Mouse (Mus musculus): Measurements from ENCODE around the gene Tspan32. TPM values are rescaled to one million over a fixed set of nuclear protein-coding genes. Genes with fewer than 3 reads are reported as not detected.

Tspan32 gene
- polyA plus RNA-seq, 1 experiment from 2014 or later, result 6.0 TPM

DNA sequence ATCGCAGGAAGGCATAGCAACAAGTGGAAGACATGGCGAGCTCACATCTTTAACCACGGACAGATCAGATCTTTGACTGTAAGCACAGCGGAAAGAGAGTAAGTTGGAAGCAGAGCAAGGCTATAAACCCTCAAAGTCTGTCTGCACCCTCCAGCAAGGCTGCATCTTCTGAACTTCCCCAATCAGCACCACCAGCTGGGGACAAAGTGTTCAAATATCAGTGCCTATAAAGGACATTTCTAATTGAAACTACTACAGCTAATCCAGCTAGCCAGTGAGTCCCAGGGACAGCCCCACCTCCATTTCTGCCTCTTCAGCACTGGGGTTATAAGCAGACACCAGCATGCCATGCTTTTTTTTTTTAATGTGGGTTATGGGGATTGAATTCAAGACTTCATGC, 32.5 kb downstream of the Tspan32 start:
- Histone ChIP-seq H3K27ac (ENCODE audit: low read length) (no peak overlapping the region), H3K4me2 (ENCODE audit: low read depth, low read length) (no peak overlapping the region), H3K27me3 (ENCODE audit: control insufficient read depth, insufficient read depth, low read length) (no peaks in the 10 kb centered on the region), H3K36me3 (ENCODE audit: control insufficient read depth, insufficient read depth, low read length) (no peaks in the 10 kb centered on the region), H3K4me1 (ENCODE audit: control insufficient read depth, insufficient read depth, low read length) (peaks cover 12% of the 10 kb centered on the region; the same call in 1 of the 2 replicates), H3K4me3 (replicated peaks; ENCODE audit: low read length) (no peak overlapping the region), H3K9ac (ENCODE audit: low read length) (no peak overlapping the region), H3K9me3 (replicated peaks; ENCODE audit: control insufficient read depth, low read length) (no peaks in the 10 kb centered on the region)
- 91% methylated on average over 4 of the region's 4 CpGs for WGBS
- ATAC-seq (ENCODE audit: insufficient read depth, low FRiP score), result no peak

DNA sequence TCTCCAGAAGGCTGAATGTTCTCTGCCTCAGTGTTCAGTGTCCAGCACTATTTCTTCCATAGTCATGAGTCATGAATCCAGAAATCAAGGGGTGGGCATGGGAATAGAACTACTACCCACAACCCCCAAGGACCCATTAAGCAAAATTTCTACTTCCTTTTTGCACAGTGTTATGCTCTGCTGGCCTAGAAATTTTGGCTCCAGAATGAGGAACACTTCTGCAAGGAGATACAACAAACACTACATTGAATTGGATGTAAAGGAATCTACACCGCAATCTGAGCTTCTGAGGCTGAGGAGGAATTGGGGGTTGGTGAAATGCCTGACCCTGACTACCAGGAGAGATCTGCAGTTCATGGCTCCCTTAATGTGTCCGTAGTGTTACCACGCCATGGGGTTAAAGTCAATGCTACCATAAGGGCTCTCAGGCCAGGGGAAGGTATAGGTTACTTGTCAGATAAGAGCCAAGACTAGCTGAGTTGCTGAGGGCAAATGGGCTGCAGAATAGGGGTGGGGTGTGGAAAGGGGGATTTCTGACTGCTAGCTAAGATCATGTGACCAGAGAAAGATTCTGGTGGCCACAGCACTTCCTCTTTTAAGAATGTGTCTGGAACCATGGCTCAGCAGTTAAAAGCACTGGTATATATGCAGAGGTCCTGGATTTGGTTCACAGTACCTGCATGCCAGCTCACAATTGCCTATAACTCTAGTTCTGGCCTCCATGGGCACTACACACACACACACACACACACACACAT, 33.5 kb downstream of the Tspan32 start:
- Histone ChIP-seq H3K4me2 (ENCODE audit: low read depth, low read length) (no peak overlapping the region), H3K4me3 (replicated peaks; ENCODE audit: low read length) (no peak overlapping the region), H3K27ac (ENCODE audit: low read length) (no peak overlapping the region), H3K27me3 (ENCODE audit: control insufficient read depth, insufficient read depth, low read length) (no peaks in the 10 kb centered on the region), H3K9ac (ENCODE audit: low read length) (no peak overlapping the region), H3K4me1 (ENCODE audit: control insufficient read depth, insufficient read depth, low read length) (peaks cover 17% of the 10 kb centered on the region; the same call in 1 of the 2 replicates), H3K36me3 (ENCODE audit: control insufficient read depth, insufficient read depth, low read length) (no peaks in the 10 kb centered on the region), H3K9me3 (replicated peaks; ENCODE audit: control insufficient read depth, low read length) (no peaks in the 10 kb centered on the region)
- WGBS, result 87% methylated on average over 3 of the region's 3 CpGs
- no peak for ATAC-seq (ENCODE audit: insufficient read depth, low FRiP score)

GRCm38 (mm10) chr7:143040561-143040960, 35.7 kb downstream of the Tspan32 start:
- WGBS, result 95% methylated on average over 3 of the region's 3 CpGs
- H3K9me3 ChIP-seq (replicated peaks; ENCODE audit: control insufficient read depth, low read length), result no peaks in the 10 kb centered on the region; the same call in 1 of the 2 replicates
- no peak overlapping the region for H3K4me2 ChIP-seq (ENCODE audit: low read depth, low read length)

DNA sequence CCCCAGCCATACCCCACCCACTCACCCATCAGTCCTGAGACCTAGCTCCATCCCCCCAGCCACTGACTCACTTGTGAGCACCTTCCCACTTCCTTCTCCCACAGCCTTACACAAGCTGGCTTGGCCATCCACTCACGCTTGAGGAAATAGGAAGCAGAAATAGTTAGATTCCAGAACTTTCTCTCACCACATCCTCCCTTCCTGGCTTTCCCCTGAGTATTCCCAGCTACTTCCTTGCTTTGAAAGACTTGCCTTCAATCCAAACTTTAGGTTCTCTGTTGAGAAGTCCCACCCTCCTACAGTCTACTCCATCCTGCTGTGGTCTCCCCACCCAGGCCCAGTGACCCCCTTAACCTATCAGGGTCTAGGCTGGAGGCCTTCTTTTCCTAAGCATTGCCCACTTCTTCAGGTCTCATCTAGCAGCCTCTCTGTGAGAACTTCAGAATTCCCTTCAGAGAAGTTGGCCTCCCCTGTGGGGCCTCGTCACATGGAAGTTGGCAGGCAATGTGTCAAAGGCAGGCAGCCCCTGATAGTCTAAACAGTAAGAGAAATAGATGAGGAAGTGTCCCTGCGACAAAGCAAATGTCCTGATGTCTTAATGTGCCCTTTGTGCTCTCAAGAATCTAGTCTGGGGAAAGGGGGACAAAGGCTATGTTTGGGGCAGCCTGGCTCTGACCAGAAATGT, 36.4 kb downstream of the Tspan32 start:
- Histone ChIP-seq H3K4me2 (ENCODE audit: low read depth, low read length) (no peak overlapping the region), H3K4me3 (replicated peaks; ENCODE audit: low read length) (no peak overlapping the region), H3K9me3 (replicated peaks; ENCODE audit: control insufficient read depth, low read length) (no peaks in the 10 kb centered on the region; the same call in 1 of the 2 replicates), H3K36me3 (ENCODE audit: control insufficient read depth, insufficient read depth, low read length) (no peaks in the 10 kb centered on the region), H3K27ac (ENCODE audit: low read length) (peak overlapping the region; percentile 24), H3K27me3 (ENCODE audit: control insufficient read depth, insufficient read depth, low read length) (no peaks in the 10 kb centered on the region), H3K4me1 (ENCODE audit: control insufficient read depth, insufficient read depth, low read length) (peaks cover 17% of the 10 kb centered on the region; the same call in 1 of the 2 replicates), H3K9ac (ENCODE audit: low read length) (no peak overlapping the region)
- 64% methylated on average over 3 of the region's 3 CpGs for whole genome bisulfite sequencing
- ATAC-seq (ENCODE audit: insufficient read depth, low FRiP score), result no peak

More at GRCm38 (mm10) chr7:143040561-143040960, 35.7 kb downstream of the Tspan32 start:
- Histone ChIP-seq H3K4me1 (ENCODE audit: control insufficient read depth, insufficient read depth, low read length) (peaks cover 17% of the 10 kb centered on the region; the same call in 1 of the 2 replicates), H3K4me3 (replicated peaks; ENCODE audit: low read length) (no peak overlapping the region), H3K36me3 (ENCODE audit: control insufficient read depth, insufficient read depth, low read length) (no peaks in the 10 kb centered on the region), H3K27me3 (ENCODE audit: control insufficient read depth, insufficient read depth, low read length) (no peaks in the 10 kb centered on the region), H3K9ac (ENCODE audit: low read length) (no peak overlapping the region), H3K27ac (ENCODE audit: low read length) (no peak overlapping the region)
- ATAC-seq (ENCODE audit: insufficient read depth, low FRiP score), result no peak

DNA sequence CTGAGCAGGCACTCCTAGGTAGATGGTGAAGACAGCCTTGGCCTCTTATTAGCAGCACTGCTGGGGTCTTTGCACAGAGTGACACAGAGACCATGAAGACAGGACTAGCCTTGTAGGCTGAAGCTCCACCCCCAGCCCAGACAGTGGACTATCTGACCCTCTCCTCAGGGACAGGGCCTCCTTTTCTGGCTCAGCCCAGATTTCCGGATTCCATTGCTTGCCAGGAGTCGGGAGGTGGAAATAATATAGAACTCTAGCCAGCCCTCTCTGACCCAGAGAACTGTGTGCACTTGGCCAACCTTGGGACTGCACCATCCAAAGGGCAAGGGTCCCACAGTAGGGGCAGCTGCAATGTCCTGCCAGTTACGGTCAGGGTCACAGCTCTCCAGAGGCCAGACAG, 37.2 kb downstream of the Tspan32 start:
- H3K4me1 ChIP-seq (ENCODE audit: control insufficient read depth, insufficient read depth, low read length), result peaks cover 17% of the 10 kb centered on the region; the same call in 1 of the 2 replicates
- WGBS, result 55% methylated on average over 3 of the region's 3 CpGs
- H3K36me3 ChIP-seq (ENCODE audit: control insufficient read depth, insufficient read depth, low read length), result no peaks in the 10 kb centered on the region
- no peak overlapping the region for H3K4me2 ChIP-seq (ENCODE audit: low read depth, low read length)
- peak overlapping the region; percentile 24 for H3K27ac ChIP-seq (ENCODE audit: low read length)
- peak; percentile 69 for ATAC-seq (ENCODE audit: insufficient read depth, low FRiP score)
- no peaks in the 10 kb centered on the region for H3K27me3 ChIP-seq (ENCODE audit: control insufficient read depth, insufficient read depth, low read length)
- no peak overlapping the region for H3K9ac ChIP-seq (ENCODE audit: low read length)
- H3K9me3 ChIP-seq (replicated peaks; ENCODE audit: control insufficient read depth, low read length), result no peaks in the 10 kb centered on the region; the same call in 1 of the 2 replicates
- H3K4me3 ChIP-seq (replicated peaks; ENCODE audit: low read length), result no peak overlapping the region

GRCm38 (mm10) chr7:143042897-143043300, 38.1 kb downstream of the Tspan32 start:
- no peaks in the 10 kb centered on the region for H3K27me3 ChIP-seq (ENCODE audit: control insufficient read depth, insufficient read depth, low read length)
- WGBS, result 81% methylated on average over 3 of the region's 3 CpGs
- H3K9me3 ChIP-seq (replicated peaks; ENCODE audit: control insufficient read depth, low read length), result no peaks in the 10 kb centered on the region; the same call in 1 of the 2 replicates
- H3K36me3 ChIP-seq (ENCODE audit: control insufficient read depth, insufficient read depth, low read length), result no peaks in the 10 kb centered on the region
- no peak overlapping the region for H3K4me3 ChIP-seq (replicated peaks; ENCODE audit: low read length)
- H3K4me1 ChIP-seq (ENCODE audit: control insufficient read depth, insufficient read depth, low read length), result peaks cover 17% of the 10 kb centered on the region; the same call in 1 of the 2 replicates
- no peak overlapping the region for H3K4me2 ChIP-seq (ENCODE audit: low read depth, low read length)
- H3K9ac ChIP-seq (ENCODE audit: low read length), result no peak overlapping the region
- no peak overlapping the region for H3K27ac ChIP-seq (ENCODE audit: low read length)
- ATAC-seq (ENCODE audit: insufficient read depth, low FRiP score), result no peak

DNA sequence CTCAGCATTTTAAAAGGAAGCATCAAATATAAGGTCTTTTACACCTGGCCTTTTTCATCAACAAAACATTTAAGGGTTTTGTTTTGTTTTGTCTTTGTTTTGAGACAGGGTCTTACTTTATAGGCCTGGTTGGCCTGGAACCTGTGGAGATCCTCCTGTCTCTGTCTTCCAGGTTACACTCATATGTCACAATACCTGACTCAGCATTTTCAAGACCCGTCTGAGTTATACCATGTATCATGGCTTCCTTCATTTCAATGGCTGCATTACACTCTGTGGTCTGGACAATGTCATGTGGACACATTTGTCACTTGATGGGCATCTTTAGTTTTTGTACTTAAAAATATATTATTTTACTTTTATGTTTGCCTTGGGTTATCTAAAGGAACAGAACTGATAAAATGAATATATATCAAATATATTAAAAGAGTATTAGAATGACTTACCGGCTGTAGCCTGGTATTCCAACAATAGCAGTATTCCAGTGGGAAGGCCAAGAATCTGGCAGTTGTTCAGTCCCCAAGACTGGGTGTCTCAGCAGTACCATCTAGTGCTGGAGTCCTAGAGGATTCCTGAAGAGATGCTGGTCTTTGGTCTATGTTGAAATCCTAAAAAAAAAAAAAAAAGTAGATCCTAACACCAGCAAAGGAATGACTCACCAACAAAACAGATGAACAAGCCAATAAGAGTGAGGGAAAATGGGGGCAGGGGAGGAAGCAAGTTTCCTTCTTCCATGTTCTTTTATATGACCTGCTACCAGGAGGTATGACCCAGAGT, 39.4 kb downstream of the Tspan32 start:
- Histone ChIP-seq H3K9me3 (replicated peaks; ENCODE audit: control insufficient read depth, low read length) (no peaks in the 10 kb centered on the region; the same call in 1 of the 2 replicates), H3K27me3 (ENCODE audit: control insufficient read depth, insufficient read depth, low read length) (no peaks in the 10 kb centered on the region), H3K27ac (ENCODE audit: low read length) (no peak overlapping the region), H3K4me3 (replicated peaks; ENCODE audit: low read length) (no peak overlapping the region), H3K4me2 (ENCODE audit: low read depth, low read length) (no peak overlapping the region), H3K4me1 (ENCODE audit: control insufficient read depth, insufficient read depth, low read length) (peaks cover 17% of the 10 kb centered on the region; the same call in 1 of the 2 replicates), H3K36me3 (ENCODE audit: control insufficient read depth, insufficient read depth, low read length) (no peaks in the 10 kb centered on the region), H3K9ac (ENCODE audit: low read length) (no peak overlapping the region)
- no peak for ATAC-seq (ENCODE audit: insufficient read depth, low FRiP score)
- 92% methylated on average over 2 of the region's 2 CpGs for WGBS

- Histone ChIP-seq H3K4me3 (replicated peaks; ENCODE audit: low read length) (no peak overlapping the region), H3K27me3 (ENCODE audit: control insufficient read depth, insufficient read depth, low read length) (no peaks in the 10 kb centered on the region), H3K4me1 (ENCODE audit: control insufficient read depth, insufficient read depth, low read length) (peaks cover 17% of the 10 kb centered on the region; the same call in 1 of the 2 replicates), H3K27ac (ENCODE audit: low read length) (no peak overlapping the region), H3K9ac (ENCODE audit: low read length) (no peak overlapping the region), H3K9me3 (replicated peaks; ENCODE audit: control insufficient read depth, low read length) (no peaks in the 10 kb centered on the region; the same call in 1 of the 2 replicates), H3K4me2 (ENCODE audit: low read depth, low read length) (no peak overlapping the region), H3K36me3 (ENCODE audit: control insufficient read depth, insufficient read depth, low read length) (no peaks in the 10 kb centered on the region)
- no peak for ATAC-seq (ENCODE audit: insufficient read depth, low FRiP score)
Measured at GRCm38 (mm10) chr7:143044826-143045206, 40.0 kb downstream of the Tspan32 start.
